Mouse (Mus musculus) megakaryocyte, adult 5-6 weeks (primary cell): Measurements from ENCODE around the gene Cib2. TPM values are rescaled to one million over a fixed set of nuclear protein-coding genes. Genes with fewer than 3 reads are reported as not detected.

ENCODE experiments used
- ATAC-seq: 2 replicates; pipeline ENCODE4 v1.8.0; 2016; ENCODE audit warnings: mild to moderate bottlenecking, inconsistent platforms; ENCODE audit not compliant: poor library complexity, severe bottlenecking
- total RNA-seq, 2 experiments: library from RNA; stranded (forward) in 1 of 2; stranded (reverse) in 1 of 2; fragments of 153-499, 151-499 nt in 1 of 2; fragments of 221-1000, 200-1000 nt in 1 of 2; gene quantifications; 2 replicates each; pipeline versions ENCODE4 v1.2.3 to v1.2.4; 2015 to 2017

Cib2 gene
- total RNA-seq, 2 experiments from 2014 or later, result 2.7 to 14.9 TPM

DNA sequence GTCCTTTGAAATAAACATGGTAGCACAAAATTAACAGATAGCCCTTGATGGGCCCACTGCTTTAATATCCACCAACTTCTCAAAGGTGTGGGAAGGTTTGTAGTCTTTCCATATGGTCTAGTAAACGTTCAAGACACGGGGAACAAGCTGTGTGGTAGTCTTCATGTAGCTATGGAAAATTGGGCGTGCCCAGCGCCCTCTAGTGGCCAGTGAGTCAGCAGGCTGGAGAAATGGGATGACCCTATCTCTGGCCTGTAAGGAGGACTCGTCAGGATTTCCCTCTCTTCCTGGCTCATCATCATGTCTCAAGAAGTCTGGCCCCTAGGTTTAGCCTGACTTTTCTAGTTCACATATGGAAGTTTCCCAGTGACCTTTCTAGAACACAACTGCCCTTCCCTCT, 12.5 kb downstream of the Cib2 start:
- ATAC-seq, result peak; percentile 79

- no peak for ATAC-seq
Measured at GRCm38 (mm10) chr9:54544954-54545315, 15.1 kb downstream of the Cib2 start.

- ATAC-seq, result no peak
Measured at GRCm38 (mm10) chr9:54544212-54544953, 15.6 kb downstream of the Cib2 start.

DNA sequence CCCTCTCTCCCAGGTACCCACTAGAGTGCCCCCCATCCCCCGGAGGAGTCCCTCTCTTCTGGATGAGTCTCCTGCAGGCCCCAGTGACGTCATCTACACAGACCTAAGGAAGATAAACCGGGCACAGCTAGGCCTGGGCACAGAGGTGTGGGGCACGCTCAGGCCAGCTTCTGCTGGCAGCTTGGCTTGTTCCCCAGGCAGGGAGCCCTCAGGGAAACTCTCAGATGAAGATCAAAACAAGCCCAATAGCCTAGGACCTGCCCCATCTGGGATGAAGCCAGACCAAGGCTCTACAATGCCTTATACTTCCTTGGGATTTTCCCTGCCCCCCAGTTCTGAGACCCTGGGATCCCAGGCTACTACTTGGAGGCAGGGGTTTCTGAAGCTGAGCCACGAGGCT, 19.2 kb downstream of the Cib2 start:
- no peak for ATAC-seq

- ATAC-seq, result no peak
Measured at GRCm38 (mm10) chr9:54538684-54539083, 21.3 kb downstream of the Cib2 start, which contains the start of gene Sh2d7. TSS of gene Sh2d7 (plus strand) at chr9:54538984.

DNA sequence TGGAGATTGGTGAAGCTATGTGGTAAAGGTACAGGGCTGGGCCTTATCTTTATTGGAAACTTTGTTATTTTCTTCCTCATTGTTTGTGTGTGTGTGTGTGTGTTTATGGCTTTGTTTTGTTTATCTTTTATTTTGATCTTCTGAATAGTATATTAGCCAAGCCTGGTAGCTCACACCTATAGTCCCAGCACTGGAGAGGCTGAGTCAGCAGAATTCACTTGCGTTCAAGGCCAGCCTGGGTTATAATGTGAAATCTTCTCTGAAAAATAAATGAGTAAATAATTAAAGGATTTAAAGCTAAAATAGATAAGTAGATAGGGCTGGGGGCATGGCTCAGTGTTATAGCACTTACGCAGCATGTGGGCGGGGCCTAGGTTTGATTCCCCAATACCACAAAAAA, 21.8 kb downstream of the Cib2 start:
- no peak for ATAC-seq

DNA sequence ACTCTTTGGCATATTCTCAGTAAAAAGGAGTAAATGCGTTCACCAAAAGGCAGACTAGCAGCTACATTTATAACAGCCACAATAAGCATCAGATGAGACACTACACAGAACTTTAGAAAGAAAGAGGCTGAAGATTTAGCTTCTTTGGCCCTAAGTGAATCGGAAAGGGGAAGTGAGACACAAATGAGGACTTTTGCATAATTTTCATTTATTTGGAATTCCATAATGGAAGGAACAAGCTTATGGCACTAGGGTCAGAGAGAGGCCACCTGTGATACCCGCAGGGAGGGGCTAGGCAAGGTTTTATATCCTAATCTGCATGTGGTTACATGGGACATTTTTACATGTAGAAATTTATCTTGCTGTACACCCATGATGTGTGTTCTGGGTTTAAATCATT, 22.5 kb downstream of the Cib2 start:
- ATAC-seq, result 0 out of 2 replicates have a peak, but pooled peaks have one; percentile 10

- no peak for ATAC-seq
Measured at GRCm38 (mm10) chr9:54537030-54537429, 23.0 kb downstream of the Cib2 start.

DNA sequence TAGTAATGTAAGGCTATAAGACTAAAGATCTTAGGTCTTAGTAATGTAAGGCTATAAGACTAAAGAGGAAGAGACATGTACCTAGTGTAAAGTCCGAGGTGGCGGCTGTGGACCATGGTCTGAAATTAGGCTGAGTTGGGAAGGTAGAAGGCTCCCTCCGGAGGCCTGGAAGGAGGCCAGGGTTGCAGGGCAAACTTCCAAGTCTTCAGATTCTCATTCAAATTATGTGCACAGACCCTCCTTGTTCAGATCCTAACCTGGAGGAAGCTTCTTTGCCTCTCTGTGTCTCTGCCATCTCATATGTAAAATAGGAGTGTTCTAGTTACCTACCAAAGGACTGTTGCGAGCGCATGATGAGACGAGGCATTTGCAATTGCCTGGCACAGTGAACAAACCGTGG, 23.8 kb downstream of the Cib2 start:
- ATAC-seq, result no peak

DNA sequence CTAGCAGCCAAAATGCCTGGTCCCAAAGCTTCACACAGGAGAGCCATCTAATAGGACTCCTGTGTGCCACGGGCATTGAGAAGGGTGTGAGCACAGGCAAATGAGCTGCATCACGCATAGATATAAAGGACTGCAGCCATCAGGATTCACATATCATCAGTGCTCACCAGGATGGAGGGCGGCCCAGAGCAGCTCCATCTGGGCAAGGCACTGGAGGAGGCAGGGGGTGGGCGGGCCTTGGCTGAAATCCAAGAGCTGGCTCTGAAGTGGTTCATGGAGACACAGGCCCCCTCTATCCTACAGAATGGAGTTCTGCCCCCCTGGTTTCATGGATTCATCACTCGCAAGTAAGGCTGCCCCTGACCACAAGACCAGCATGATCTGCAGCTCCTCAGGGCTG, 26.0 kb downstream of the Cib2 start:
- ATAC-seq, result no peak

DNA sequence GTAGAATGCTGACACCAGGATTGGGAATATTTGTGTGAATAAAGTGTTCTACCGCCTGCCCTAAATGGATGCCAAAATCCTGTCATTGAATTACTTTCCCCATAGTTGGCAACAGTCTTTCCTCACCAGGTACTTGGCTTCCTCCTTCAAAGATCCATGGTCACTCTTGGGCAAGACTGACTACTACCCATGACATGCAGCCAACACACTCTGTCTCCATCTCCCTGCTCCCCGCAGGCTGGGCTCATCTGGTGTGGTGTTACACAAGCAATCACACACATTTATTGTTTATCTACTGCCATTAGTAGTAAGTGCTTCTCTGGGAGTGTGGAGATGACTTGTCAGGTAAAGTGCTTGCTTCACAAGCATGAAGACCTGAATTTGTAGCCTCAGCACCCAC, 27.1 kb downstream of the Cib2 start:
- ATAC-seq, result peak; percentile 79

GRCm38 (mm10) chr9:54531421-54531820, 28.6 kb downstream of the Cib2 start:
- no peak for ATAC-seq

GRCm38 (mm10) chr9:54530836-54531235, 29.2 kb downstream of the Cib2 start:
- no peak for ATAC-seq

GRCm38 (mm10) chr9:54529950-54530349, 30.1 kb downstream of the Cib2 start:
- no peak for ATAC-seq

- no peak for ATAC-seq
Measured at GRCm38 (mm10) chr9:54527694-54528093, 32.3 kb downstream of the Cib2 start.

GRCm38 (mm10) chr9:54520286-54520685, 39.7 kb downstream of the Cib2 start:
- no peak for ATAC-seq

DNA sequence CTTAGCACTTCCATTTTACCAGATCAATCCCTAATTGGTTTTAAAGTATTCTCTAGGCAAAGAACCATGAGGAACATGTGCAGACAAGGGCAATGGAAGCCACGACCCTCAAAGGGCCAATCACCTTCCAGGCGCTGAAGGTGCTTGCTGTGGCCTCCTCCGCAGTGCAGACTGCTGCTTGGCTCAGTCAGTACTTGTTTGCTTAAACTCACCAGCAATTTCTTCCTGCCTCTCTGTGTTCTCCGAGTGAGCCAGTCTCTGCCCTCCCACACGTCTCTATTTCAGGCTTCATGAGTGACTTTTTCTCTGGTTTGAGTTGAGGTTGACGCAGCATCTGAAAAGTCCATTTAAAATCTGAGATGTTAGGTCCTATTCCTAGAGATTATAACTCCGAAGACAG, 41.1 kb downstream of the Cib2 start:
- ATAC-seq, result no peak

DNA sequence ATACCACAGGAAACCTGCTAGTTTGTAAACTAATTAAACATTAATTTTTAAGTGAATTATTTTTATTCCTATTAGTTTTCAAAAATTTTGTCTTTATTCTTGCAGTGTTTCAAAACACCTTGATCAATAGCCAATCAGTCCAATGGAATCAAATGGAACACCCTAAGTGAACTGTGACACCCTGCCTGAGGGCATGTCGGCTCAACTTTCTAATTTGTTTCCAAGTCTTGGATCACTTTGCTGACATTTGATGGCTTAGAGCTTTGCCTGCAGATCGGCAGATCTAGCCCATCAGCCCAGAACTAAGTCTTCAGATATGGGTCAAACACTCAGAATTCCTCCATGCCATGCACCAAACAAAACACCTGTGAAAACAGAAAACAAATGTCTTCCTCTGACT, 44.0 kb downstream of the Cib2 start:
- no peak for ATAC-seq

DNA sequence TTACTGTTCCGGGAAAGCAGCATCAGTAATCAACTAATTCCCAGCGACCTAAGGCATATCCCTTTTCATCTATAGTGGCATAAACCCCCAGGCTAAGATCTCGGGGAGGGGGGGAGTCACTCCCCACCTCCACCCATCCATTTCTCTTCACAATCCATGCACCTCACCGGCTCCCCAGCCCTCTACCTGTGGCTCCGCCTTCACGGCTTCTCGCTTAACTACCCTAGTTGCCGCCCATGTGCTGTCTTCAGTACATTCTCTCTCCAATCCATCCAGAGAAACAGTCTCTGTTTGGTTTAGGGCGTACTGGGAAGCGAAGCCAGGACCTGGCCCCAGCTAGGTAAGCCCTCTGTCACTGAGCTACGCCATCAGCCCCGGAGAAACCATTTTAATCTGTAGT, 57.1 kb downstream of the Cib2 start:
- no peak for ATAC-seq

DNA sequence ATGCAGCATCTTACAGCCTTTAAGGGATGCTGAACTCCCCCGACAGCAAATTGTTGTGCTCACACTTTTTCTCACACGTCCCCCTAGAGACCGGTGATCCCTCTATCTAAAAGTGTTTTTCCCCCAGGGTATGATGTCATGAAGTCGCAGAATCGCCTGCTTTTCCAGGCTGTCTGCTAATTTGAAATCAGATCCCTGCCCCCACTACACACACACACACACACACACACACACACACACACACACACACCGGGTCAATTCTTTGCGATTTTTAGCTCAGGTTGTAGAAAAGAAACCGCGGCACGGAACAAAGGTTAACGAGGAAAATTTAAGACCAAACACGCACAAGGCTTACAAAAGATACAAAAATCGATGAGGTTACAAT, 57.9 kb downstream of the Cib2 start:
- no peak for ATAC-seq

DNA sequence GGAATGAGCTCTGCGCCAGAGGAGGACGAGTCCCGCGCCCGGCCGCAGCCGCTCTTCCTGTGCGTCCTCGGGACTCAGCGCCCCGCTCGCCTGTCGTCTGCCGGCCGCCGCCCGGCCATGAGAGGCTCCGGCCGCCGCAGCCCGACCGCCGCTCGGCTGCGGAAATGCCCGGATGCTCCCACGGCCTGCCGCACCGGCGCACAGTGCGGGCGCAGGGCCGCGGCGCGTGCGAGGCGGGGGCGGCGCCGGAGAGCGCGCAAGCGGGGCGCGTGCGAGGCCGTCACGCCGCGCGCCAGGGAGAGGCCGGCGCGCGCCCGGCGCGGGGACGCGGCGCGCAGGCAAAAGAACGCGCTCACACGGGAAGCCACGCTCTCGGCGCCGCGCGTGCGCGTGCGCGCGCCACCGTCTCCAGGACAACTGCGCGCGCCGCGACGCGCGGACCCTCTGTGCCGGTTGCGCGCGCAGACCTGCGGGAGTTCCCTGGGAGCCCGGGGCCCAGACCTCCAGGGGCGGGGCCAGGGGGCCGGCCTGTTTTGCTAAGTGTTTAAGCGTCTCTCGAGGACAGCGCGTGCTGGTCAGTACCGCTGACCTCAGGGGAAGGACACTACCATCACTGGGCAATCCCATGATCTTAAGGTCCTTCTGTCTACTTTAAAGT, 58.4 kb downstream of the Cib2 start, which contains the start of gene Dmxl2:
Dmxl2 (minus strand) TSS at position 174 of the 658 bp plus-strand sequence.
- ATAC-seq, result peak; percentile 87

GRCm38 (mm10) chr9:54500832-54501452, 59.1 kb downstream of the Cib2 start:
- ATAC-seq, result peak; percentile 13
